Mouse (Mus musculus) kidney, embryonic 16.5 days (tissue): ENCODE results near the gene Etl4. TPM values are rescaled to one million over a fixed set of nuclear protein-coding genes. Genes with fewer than 3 reads are reported as not detected.

Experiments used
- microRNA-seq: library from miRNA; unstranded; fragments of <30 nt; microRNA quantifications from one replicate; pipeline ENCODE4, GENCODE M21; 2016
- polyA plus RNA-seq: library from polyadenylated mRNA; unstranded; fragments of >200 nt; fragmentation: Nextera tagmentation; extraction: Ambion mirVana; gene quantifications from 2 replicates; pipeline ENCODE4 v1.2.1, GENCODE M21; 2015

Gene Etl4
- polyA plus RNA-seq, 1 experiment from 2014 or later, result 56.8 TPM

Small RNA genes lying within 50 kb of the gene (microRNA-seq; reads per million reads assigned to microRNA genes)
- gene Gm44457, result not detected
